ENCODE assay signal across 15 mouse cellular contexts in genomic region chr2:116808113-116808512, GRCm38 (mm10).
"Had no signal": no experiment of that assay in that cellular context is flagged by ENCODE, and none has a peak within 500 bp of the region (broad histone marks: within the 10 kb centered on the region; RNA-seq: fewer than 3 reads in every experiment).

No protein-coding gene starts in this region.

- H3K4me3 ChIP-seq: limb, embryonic 12.5 days; limb, embryonic 15.5 days had no signal

- H3K4me2 ChIP-seq: limb, embryonic 12.5 days; limb, embryonic 15.5 days; liver, embryonic 11.5 days; lung, embryonic 14.5 days had no signal

- ATAC-seq: liver, postnatal 0 days; lung, postnatal 0 days had no signal

- H3K36me3 ChIP-seq: limb, embryonic 12.5 days; limb, embryonic 15.5 days had no signal

- H3K27ac ChIP-seq: kidney, postnatal 0 days; limb, embryonic 12.5 days; limb, embryonic 15.5 days; liver, embryonic 14.5 days; macrophage had no signal

- H3K27me3 ChIP-seq: limb, embryonic 12.5 days; limb, embryonic 15.5 days had no signal

- H3K9me3 ChIP-seq: limb, embryonic 12.5 days; limb, embryonic 15.5 days had no signal

- H3K9ac ChIP-seq: limb, embryonic 12.5 days; limb, embryonic 15.5 days; liver, embryonic 14.5 days; liver, postnatal 0 days; lung, embryonic 14.5 days had no signal

- DNase-seq: kidney, adult 18-20 months; kidney, adult 9 months; kidney, postnatal 36 days; left cerebral cortex, postnatal 4 days; liver, postnatal 0 days; lung, embryonic 14.5 days; thymus, adult 18-20 months; thymus, postnatal 36 days had no signal
